Mouse (Mus musculus): ENCODE data around the gene Arid3c.
"Not testable (repeated sequence)": the region's sequence is repeated elsewhere in the genome, so short reads cannot be mapped to it uniquely, and the experiment has no call there.

Gene Arid3c

GRCm38 (mm10) chr4:41731052-41731765 lies at the start of gene Arid3c:
Gene Arid3c (minus strand): TSS chr4:41731142.
- DNase-seq (ENCODE audit: low spot score) = no peak

GRCm38 (mm10) chr4:41775840-41776239 lies 44.9 kb upstream of the Arid3c start:
- not testable (repeated sequence) for DNase-seq (ENCODE audit: low spot score)

- not testable (repeated sequence) for DNase-seq (ENCODE audit: low spot score)
Measured at GRCm38 (mm10) chr4:41774506-41774905, 43.6 kb upstream of the Arid3c start.

GRCm38 (mm10) chr4:41774002-41774401 lies 43.1 kb upstream of the Arid3c start, which contains the start of gene Ccl27a:
Gene Ccl27a (minus strand): TSS chr4:41774247.
- DNase-seq (ENCODE audit: low spot score) = peak; percentile 88

DNA sequence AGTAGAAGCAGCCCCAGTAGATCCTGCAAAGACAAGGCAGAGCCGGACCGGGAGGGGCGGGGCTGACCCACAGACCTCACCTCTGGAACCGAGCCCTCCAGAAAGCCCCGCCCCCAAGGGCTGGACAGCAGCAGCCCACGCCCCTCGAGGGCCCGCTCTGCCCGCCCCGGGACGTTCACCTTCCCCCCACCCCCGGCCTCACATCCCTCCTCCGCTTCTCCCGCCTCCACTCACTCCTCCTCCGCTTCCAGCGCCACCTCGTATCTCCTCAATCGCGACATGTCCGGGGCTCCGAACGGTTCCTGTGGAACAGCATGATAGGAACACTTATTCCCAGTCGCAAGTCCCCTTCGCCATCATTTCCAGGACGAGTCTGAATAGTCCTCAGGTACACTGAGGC lies 42.6 kb upstream of the Arid3c start:
- peak; percentile 81 for DNase-seq (ENCODE audit: low spot score)

GRCm38 (mm10) chr4:41772946-41773345 lies 42.0 kb upstream of the Arid3c start:
- not testable (repeated sequence) for DNase-seq (ENCODE audit: low spot score)

GRCm38 (mm10) chr4:41767301-41767700 lies 36.4 kb upstream of the Arid3c start:
- not testable (repeated sequence) for DNase-seq (ENCODE audit: low spot score)

DNA sequence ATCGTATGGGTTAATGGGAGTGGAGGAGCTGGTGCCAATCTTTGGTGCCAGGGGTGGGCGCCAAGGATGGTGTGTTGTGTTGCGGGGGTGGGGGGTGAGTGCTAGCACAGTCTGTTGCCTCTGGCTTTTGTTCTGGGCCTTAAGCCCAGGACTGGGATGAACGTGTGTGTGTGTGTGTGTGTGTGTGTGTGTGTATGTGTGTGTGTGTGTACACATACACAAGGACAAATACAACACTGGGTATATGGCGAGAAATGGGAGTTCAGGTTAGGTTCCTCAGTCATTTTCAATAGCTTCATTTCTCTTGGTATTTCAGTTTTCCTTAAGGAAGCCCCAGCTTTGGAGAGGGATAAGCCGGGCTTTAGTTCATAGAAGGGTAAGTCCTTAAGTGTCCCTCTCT lies 32.2 kb upstream of the Arid3c start:
- DNase-seq (ENCODE audit: low spot score) = not testable (repeated sequence)

- DNase-seq (ENCODE audit: low spot score) = peak; percentile 22
Measured at GRCm38 (mm10) chr4:41762688-41763114, 31.8 kb upstream of the Arid3c start.

GRCm38 (mm10) chr4:41762099-41762687 lies 31.3 kb upstream of the Arid3c start:
- DNase-seq (ENCODE audit: low spot score) = no peak

DNA sequence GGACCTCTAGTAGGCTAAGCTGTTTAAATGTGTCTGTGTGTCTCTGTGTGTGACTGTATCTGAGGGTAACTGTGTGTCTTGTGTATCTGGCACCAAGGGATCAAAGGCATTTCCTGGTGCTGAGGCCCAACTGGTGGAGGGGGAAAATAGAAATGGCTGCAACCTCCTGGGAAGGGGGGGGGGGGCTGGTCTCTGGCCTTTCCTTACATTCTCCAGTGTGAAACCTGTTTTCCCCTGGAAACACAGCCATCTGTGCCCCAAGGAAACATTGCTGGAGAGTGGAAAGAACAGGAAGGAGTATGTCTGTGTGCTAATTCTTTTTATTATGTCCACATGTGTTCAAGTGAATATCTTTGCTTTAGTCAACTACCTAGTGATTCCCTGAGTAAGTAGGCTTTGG lies 30.7 kb upstream of the Arid3c start:
- DNase-seq (ENCODE audit: low spot score) = no peak

- no peak for DNase-seq (ENCODE audit: low spot score)
Measured at GRCm38 (mm10) chr4:41760911-41761310, 30.0 kb upstream of the Arid3c start.

GRCm38 (mm10) chr4:41760288-41760721 lies 29.4 kb upstream of the Arid3c start:
- DNase-seq (ENCODE audit: low spot score) = peak; percentile 90

GRCm38 (mm10) chr4:41759656-41760287 lies 28.8 kb upstream of the Arid3c start:
- no peak for DNase-seq (ENCODE audit: low spot score)

DNA sequence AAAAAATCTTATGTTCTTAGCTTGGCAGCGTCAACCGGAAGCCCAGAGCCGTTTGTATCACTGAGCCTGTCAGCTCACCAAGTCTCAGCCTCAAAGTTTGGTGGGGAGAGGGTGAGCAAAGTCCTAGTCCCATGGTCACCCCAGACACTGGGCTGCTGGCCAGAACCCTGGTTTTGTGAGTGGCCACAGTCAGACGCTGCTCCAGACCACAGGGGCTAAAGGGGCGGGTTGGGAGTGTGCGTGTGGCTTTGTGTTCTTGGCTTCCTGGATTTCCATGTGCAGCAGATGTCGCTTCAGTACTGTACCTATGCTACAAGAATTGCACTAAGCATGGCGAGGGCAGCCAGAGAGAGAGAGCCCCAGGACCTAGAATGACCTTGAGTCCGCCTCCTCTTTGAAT lies 28.3 kb upstream of the Arid3c start:
- no peak for DNase-seq (ENCODE audit: low spot score)

DNA sequence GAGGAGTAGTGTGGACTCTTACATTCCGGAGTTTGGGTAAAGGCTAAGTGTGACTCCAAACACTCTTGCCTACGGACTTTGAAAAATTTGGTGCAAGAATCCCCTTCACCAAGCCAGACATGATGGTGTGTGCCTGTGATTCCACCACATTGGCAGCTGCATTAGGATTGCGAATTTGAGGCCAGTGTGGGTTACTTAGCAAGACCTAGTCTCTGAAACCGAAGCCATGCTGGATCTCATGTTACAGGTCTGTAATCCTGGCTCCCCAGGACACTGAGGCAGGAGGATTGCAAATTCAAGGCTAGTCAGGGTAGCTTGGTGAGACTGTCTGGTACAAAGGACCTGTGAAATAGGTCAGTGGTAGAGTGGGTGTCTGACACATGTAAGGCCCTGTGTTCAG lies 27.8 kb upstream of the Arid3c start:
- DNase-seq (ENCODE audit: low spot score) = no peak

DNA sequence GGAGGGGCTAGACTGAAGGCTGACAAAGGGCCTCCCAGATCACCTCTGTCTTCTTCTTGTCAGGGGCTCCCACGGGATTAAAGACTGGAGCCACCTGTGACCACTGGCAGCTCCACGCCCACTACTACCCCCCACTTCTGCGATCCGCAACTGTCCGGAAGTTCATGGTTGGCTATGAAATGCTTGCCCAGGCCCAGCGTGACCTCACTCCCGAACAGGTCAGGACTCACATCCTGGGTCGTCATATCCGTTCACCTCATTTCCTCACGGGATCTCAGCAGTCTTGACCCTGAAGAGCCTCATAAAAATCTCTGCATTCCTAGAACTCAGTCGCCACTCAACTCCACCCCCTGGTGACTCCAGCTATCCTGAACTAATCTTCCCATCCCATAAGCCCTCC lies 27.1 kb upstream of the Arid3c start:
- no peak for DNase-seq (ENCODE audit: low spot score)

DNA sequence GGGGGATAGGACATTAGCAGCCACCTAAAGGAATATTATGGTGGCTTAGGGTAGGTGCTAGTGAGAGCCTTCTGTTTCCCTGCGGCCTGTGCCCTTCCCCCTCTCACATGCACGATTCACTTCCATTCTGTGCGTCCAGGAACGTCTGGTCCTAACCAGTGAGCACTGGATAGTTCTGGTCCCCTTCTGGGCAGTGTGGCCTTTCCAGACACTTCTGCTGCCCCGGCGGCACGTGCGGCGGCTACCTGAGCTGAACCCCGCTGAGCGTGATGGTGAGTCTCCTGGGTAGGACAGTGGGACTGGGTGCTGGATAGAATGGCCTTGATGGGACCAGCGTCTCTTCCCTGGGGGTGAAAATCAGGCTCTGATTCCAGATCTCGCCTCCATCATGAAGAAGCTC lies 26.4 kb upstream of the Arid3c start:
- DNase-seq (ENCODE audit: low spot score) = no peak

- DNase-seq (ENCODE audit: low spot score) = no peak
Measured at GRCm38 (mm10) chr4:41756440-41756839, 25.5 kb upstream of the Arid3c start.

GRCm38 (mm10) chr4:41755338-41756305 lies 24.7 kb upstream of the Arid3c start, which contains the start of gene Sigmar1:
Gene Sigmar1 (minus strand): TSS chr4:41756157.
- DNase-seq (ENCODE audit: low spot score) = peak; percentile 84

- DNase-seq (ENCODE audit: low spot score) = no peak
Measured at GRCm38 (mm10) chr4:41754797-41755337, 23.9 kb upstream of the Arid3c start, which contains the start of gene Galt. Gene Galt (plus strand): TSS chr4:41755228.

Measured in testis, postnatal 14 days (tissue).